Mouse (Mus musculus): ENCODE measurements around the gene 1110012L19Rik. TPM values are rescaled to one million over a fixed set of nuclear protein-coding genes. Genes with fewer than 3 reads are reported as not detected.
A peak's percentile ranks its signal among the peaks of the same experiment; 100 is the strongest.
"Not testable (repeated sequence)": the region's sequence is repeated elsewhere in the genome, so short reads cannot be mapped to it uniquely, and the experiment has no call there.

Gene 1110012L19Rik
- 39.1 and 43.9 TPM in 2 replicates for polyA plus RNA-seq (2015; fragmentation: Nextera tagmentation; extraction: Ambion mirVana)

- no peaks in the 10 kb centered on the region for H3K36me3 ChIP-seq
- H3K4me3 ChIP-seq (replicated peaks) = peak within 1 kb of the TSS; percentile 52
- 17% methylated on average over 22 of the region's 22 CpGs for WGBS
- peak within 1 kb of the TSS; percentile 59 for H3K4me2 ChIP-seq
- peaks cover 11% of the 10 kb centered on the region for H3K4me1 ChIP-seq
- H3K27ac ChIP-seq (replicated peaks) = peak within 1 kb of the TSS; percentile 85
- no peaks in the 10 kb centered on the region for H3K9me3 ChIP-seq (replicated peaks)
- no peaks in the 10 kb centered on the region for H3K27me3 ChIP-seq (replicated peaks)
- H3K9ac ChIP-seq (replicated peaks) = peak within 1 kb of the TSS; percentile 57
- peak; percentile 97 for ATAC-seq (ENCODE audit: low FRiP score)
These were observed at the start of gene 1110012L19Rik for GRCm38 (mm10) chrX:70385276-70385961. Gene 1110012L19Rik (plus strand): TSS chrX:70385877.

GRCm38 (mm10) chrX:70362985-70363384, 22.7 kb upstream of the 1110012L19Rik start:
- Histone ChIP-seq H3K4me1 (peaks cover 11% of the 10 kb centered on the region), H3K4me3 (replicated peaks) (peak overlapping the region; percentile 49), H3K9me3 (replicated peaks) (no peaks in the 10 kb centered on the region), H3K4me2 (peak overlapping the region; percentile 55), H3K9ac (replicated peaks) (no peak overlapping the region), H3K27ac (replicated peaks) (no peak overlapping the region), H3K36me3 (peaks cover 18% of the 10 kb centered on the region), H3K27me3 (replicated peaks) (no peaks in the 10 kb centered on the region)
- ATAC-seq (ENCODE audit: low FRiP score) = no peak
- 90% methylated on average over 7 of the region's 7 CpGs for WGBS

- 80% methylated on average over 5 of the region's 5 CpGs for WGBS
- ATAC-seq (ENCODE audit: low FRiP score) = no peak
- no peak overlapping the region for H3K27ac ChIP-seq (replicated peaks)
- H3K9me3 ChIP-seq (replicated peaks) = no peaks in the 10 kb centered on the region
- H3K4me1 ChIP-seq = peaks cover 11% of the 10 kb centered on the region
- H3K9ac ChIP-seq (replicated peaks) = peak overlapping the region; percentile 54; the same call in 1 of the 2 replicates
- peaks cover 14% of the 10 kb centered on the region for H3K36me3 ChIP-seq
- no peaks in the 10 kb centered on the region for H3K27me3 ChIP-seq (replicated peaks)
- H3K4me3 ChIP-seq (replicated peaks) = peak overlapping the region; percentile 49
- peak overlapping the region; percentile 55 for H3K4me2 ChIP-seq
These were observed 22.2 kb upstream of the 1110012L19Rik start for GRCm38 (mm10) chrX:70363446-70363845.

- 61% methylated on average over 1 of the region's 1 CpGs for WGBS
- Histone ChIP-seq H3K36me3 (peaks cover 8% of the 10 kb centered on the region), H3K27ac (replicated peaks) (no peak overlapping the region), H3K9me3 (replicated peaks) (no peaks in the 10 kb centered on the region), H3K4me2 (peak overlapping the region; percentile 55), H3K9ac (replicated peaks) (peak overlapping the region; percentile 54), H3K27me3 (replicated peaks) (no peaks in the 10 kb centered on the region), H3K4me3 (replicated peaks) (peak overlapping the region; percentile 49), H3K4me1 (peaks cover 11% of the 10 kb centered on the region)
- 0 out of 2 replicates have a peak, but pooled peaks have one; percentile 37 for ATAC-seq (ENCODE audit: low FRiP score)
These were observed 21.5 kb upstream of the 1110012L19Rik start for GRCm38 (mm10) chrX:70364202-70364601.

- Histone ChIP-seq H3K4me1 (peaks cover 11% of the 10 kb centered on the region), H3K9ac (replicated peaks) (peak within 1 kb of the TSS; percentile 54), H3K9me3 (replicated peaks) (no peaks in the 10 kb centered on the region), H3K36me3 (peaks cover under 1% of the 10 kb centered on the region; the same call in 1 of the 2 replicates), H3K4me3 (replicated peaks) (peak within 1 kb of the TSS; percentile 49), H3K27me3 (replicated peaks) (no peaks in the 10 kb centered on the region), H3K4me2 (peak within 1 kb of the TSS; percentile 55), H3K27ac (replicated peaks) (peak within 1 kb of the TSS; percentile 74)
- WGBS = 23% methylated on average over 45 of the region's 45 CpGs
- peak; percentile 97 for ATAC-seq (ENCODE audit: low FRiP score)
These were observed 20.7 kb upstream of the 1110012L19Rik start, which contains the start of gene Ids for GRCm38 (mm10) chrX:70364661-70365613. Gene Ids (minus strand): TSS chrX:70365084.

GRCm38 (mm10) chrX:70369758-70370157, 15.9 kb upstream of the 1110012L19Rik start:
- not testable (repeated sequence) for H3K4me3 ChIP-seq (replicated peaks); H3K36me3 ChIP-seq; H3K9ac ChIP-seq (replicated peaks); H3K9me3 ChIP-seq (replicated peaks); H3K4me1 ChIP-seq; H3K4me2 ChIP-seq; H3K27me3 ChIP-seq (replicated peaks); H3K27ac ChIP-seq (replicated peaks); ATAC-seq (ENCODE audit: low FRiP score)
- WGBS = 63% methylated on average over 1 of the region's 6 CpGs

DNA sequence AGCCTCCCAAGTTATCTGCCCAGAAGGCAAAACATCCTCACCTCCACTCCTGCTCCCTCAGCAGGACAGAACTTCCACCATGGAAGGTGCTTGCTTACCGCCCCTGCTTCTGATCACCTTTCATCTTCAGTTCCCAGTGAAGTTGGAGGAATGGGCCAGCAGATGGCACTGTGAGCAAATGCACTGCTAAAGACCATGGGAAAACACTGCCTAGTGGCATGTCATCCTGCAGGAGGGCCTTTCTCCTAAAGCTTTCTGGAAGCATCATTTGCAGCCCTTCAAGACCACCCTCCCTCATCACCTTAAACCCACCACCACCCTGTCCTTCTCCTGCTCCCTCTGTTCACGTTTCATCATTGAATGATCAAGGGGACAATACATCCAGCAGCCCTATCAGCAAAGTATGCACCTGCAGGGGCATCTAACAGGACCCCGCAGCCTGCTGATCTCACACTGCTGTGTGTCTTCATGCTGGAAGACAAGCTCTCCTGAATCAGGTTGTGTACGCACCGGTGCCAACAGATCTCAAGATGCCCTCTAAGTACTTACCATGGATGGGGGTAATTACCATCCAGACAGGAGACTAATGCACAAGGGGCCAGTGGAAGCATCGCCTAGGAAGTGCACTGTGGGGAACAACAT, 11.1 kb upstream of the 1110012L19Rik start:
- H3K27ac ChIP-seq (replicated peaks); H3K36me3 ChIP-seq; H3K9ac ChIP-seq (replicated peaks); H3K4me1 ChIP-seq; H3K4me2 ChIP-seq; H3K4me3 ChIP-seq (replicated peaks); H3K27me3 ChIP-seq (replicated peaks); H3K9me3 ChIP-seq (replicated peaks): not testable (repeated sequence)
- 58% methylated on average over 6 of the region's 6 CpGs for WGBS
- peak; percentile 77 for ATAC-seq (ENCODE audit: low FRiP score)

GRCm38 (mm10) chrX:70384917-70385275, 781 bp upstream of the 1110012L19Rik start:
- Histone ChIP-seq H3K36me3 (no peaks in the 10 kb centered on the region), H3K27me3 (replicated peaks) (no peaks in the 10 kb centered on the region), H3K9ac (replicated peaks) (peak overlapping the region; percentile 48), H3K9me3 (replicated peaks) (no peaks in the 10 kb centered on the region), H3K4me2 (peak overlapping the region; percentile 59), H3K27ac (replicated peaks) (peak overlapping the region; percentile 85), H3K4me1 (peaks cover 11% of the 10 kb centered on the region), H3K4me3 (replicated peaks) (peak overlapping the region; percentile 52)
- WGBS = 59% methylated on average over 3 of the region's 3 CpGs
- no peak; the same call in 1 of the 2 replicates for ATAC-seq (ENCODE audit: low FRiP score)

GRCm38 (mm10) chrX:70385962-70386351, 280 bp downstream of the 1110012L19Rik start:
- peak overlapping the region; percentile 68 for H3K27ac ChIP-seq (replicated peaks)
- H3K27me3 ChIP-seq (replicated peaks) = no peaks in the 10 kb centered on the region
- peak overlapping the region; percentile 57 for H3K9ac ChIP-seq (replicated peaks)
- H3K4me3 ChIP-seq (replicated peaks) = peak overlapping the region; percentile 52
- H3K9me3 ChIP-seq (replicated peaks) = no peaks in the 10 kb centered on the region
- H3K4me2 ChIP-seq = peak overlapping the region; percentile 59
- peak; percentile 72 for ATAC-seq (ENCODE audit: low FRiP score)
- 15% methylated on average over 11 of the region's 11 CpGs for WGBS
- no peaks in the 10 kb centered on the region for H3K36me3 ChIP-seq
- peaks cover 11% of the 10 kb centered on the region for H3K4me1 ChIP-seq

DNA sequence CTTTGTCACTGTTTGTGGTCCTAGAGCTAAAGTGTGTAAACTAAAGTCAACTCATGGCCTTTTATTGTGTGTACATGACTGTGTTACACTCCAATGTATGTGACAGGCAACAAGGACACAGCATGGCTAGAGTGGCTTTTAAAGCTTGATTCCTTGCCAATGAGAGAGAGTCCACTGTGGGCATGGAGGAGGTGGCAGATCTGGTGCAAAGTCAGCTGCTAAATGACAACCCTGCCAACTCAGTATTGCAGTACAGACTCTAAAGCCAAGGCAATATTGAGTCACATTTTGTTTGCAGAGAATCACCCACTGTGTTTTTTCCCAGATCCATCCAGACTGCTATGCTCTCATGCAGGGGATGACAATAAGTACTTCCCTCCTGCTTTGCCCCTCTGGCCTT, 7.0 kb downstream of the 1110012L19Rik start:
- not testable (repeated sequence) for H3K4me3 ChIP-seq (replicated peaks); H3K4me2 ChIP-seq; ATAC-seq (ENCODE audit: low FRiP score); H3K27me3 ChIP-seq (replicated peaks); H3K9ac ChIP-seq (replicated peaks); H3K36me3 ChIP-seq; H3K9me3 ChIP-seq (replicated peaks); H3K27ac ChIP-seq (replicated peaks); H3K4me1 ChIP-seq

DNA sequence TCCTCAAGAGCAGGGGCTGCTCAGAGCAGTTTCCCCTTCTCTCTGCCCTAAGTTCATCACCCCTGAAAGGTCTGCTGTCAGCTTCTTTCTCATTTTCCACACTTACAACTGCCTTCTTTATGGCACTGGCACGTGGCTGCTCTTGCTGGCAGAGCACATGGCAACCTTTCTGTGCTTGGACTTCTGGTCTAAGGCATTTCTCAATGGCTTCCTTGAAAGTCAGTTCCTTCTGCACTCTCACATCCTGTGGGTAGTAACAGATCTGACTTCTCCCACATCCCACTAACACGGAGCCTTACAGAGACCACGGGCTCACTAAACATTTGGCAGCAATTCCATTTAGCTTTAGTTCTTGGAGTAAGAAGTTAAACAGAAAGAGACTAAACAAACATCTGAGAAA, 39.8 kb downstream of the 1110012L19Rik start:
- 79% methylated on average over 3 of the region's 3 CpGs for WGBS
- not testable (repeated sequence) for ATAC-seq (ENCODE audit: low FRiP score); H3K9me3 ChIP-seq (replicated peaks); H3K27ac ChIP-seq (replicated peaks); H3K4me3 ChIP-seq (replicated peaks); H3K4me1 ChIP-seq; H3K9ac ChIP-seq (replicated peaks); H3K4me2 ChIP-seq; H3K27me3 ChIP-seq (replicated peaks); H3K36me3 ChIP-seq

All from neural tube, embryonic 15.5 days (tissue).